Mouse (Mus musculus): ENCODE measurements at regions not wholly inside any gene's neighbourhood (a gene's known extent, or its start where the extent isn't known, plus 50 kb on each side); places are given as distances from the start of the nearest gene placed in this dataset.

DNA sequence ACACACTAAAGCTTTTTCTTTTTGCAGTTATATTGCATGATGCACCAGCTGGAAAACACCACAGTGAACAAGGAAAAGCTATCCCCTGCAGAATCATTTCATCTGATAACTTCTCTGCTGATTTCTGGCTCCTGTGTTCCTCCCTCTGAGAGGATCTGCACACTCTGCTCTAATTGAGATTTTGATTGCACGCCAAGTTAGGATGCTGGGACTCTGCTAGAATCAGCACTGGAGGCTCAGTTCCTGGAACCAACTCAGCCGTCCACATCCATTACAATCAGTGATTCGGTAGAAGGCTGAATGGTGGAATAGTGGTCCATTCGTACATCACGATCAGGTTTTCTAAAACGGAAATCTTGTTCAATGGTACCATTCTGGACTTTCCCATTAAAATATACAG, 434.1 kb downstream of the Tox3 start:
- no peak overlapping the region for H3K4me3 ChIP-seq (ENCODE audit: low read depth, low read length)
- WGBS: 94% methylated on average over 6 of the region's 6 CpGs
- DNase-seq (no peak), ATAC-seq (ENCODE audit: insufficient read depth) (no peak)
- no peaks in the 10 kb centered on the region for H3K4me1 ChIP-seq (ENCODE audit: insufficient read depth)
- no peak overlapping the region for H3K9ac ChIP-seq
- H3K4me2 ChIP-seq: no peak overlapping the region
- H3K9me3 ChIP-seq (ENCODE audit: low read depth, low read length): no peaks in the 10 kb centered on the region
- H3K27me3 ChIP-seq (ENCODE audit: insufficient read depth, low read length): no peaks in the 10 kb centered on the region
- no peak overlapping the region for H3K27ac ChIP-seq (ENCODE audit: low read depth)
- no peaks in the 10 kb centered on the region for H3K36me3 ChIP-seq (ENCODE audit: insufficient read depth)
- no peak for TF ChIP-seq CTCF (IDR thresholded peaks at IDR 0.05; ENCODE audit: low read depth)

DNA sequence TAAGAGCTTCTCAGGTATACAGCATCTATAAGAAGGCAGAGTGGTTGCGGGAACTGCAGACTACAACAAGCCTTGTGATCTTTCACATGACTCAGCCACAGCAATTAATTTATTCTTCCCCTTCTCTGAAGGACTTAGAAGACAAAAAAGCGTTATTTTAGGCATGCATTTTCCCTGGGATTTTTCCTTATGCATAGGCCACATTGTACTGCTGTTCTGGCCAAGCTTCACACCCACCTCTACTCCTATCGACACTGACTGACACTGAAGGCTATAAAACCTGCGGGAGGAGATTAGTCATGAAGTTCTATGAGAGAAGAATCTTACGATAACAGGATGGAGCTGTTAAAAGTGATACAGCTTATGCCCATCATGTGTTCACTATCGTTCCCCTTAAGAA, 441.9 kb downstream of the Tox3 start:
- H3K4me2 ChIP-seq: no peak overlapping the region
- no peaks in the 10 kb centered on the region for H3K36me3 ChIP-seq (ENCODE audit: insufficient read depth)
- H3K4me1 ChIP-seq (ENCODE audit: insufficient read depth): no peaks in the 10 kb centered on the region
- WGBS: 80% methylated on average over 6 of the region's 6 CpGs
- ATAC-seq (ENCODE audit: insufficient read depth) (no peak), DNase-seq (no peak)
- no peak for TF ChIP-seq CTCF (IDR thresholded peaks at IDR 0.05; ENCODE audit: low read depth)
- H3K27me3 ChIP-seq (ENCODE audit: insufficient read depth, low read length): no peaks in the 10 kb centered on the region
- no peak overlapping the region for H3K27ac ChIP-seq (ENCODE audit: low read depth)
- H3K4me3 ChIP-seq (ENCODE audit: low read depth, low read length): no peak overlapping the region
- H3K9me3 ChIP-seq (ENCODE audit: low read depth, low read length): no peaks in the 10 kb centered on the region
- no peak overlapping the region for H3K9ac ChIP-seq

DNA sequence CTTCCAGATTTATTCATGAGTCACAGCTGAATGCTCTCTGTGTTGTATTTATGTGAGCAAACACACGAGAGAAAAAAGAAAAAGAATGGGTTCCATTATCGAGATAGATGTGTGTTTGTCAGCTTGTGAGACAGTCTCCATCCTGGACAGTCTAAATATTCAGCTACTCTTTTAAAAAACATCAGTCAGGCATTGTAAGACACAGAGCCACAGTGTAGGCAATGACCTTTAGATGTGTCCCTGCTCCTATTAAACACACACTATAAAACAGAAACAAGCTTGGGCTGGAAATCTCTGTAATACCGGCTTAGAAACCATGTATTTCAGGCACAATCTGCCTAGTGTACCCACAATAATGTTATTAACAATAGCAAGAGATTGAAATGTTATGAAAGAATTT, 442.6 kb downstream of the Tox3 start:
- 65% methylated on average over 3 of the region's 3 CpGs for WGBS
- DNase-seq (no peak), ATAC-seq (ENCODE audit: insufficient read depth) (no peak)
- Histone ChIP-seq H3K4me3 (ENCODE audit: low read depth, low read length) (no peak overlapping the region), H3K9me3 (ENCODE audit: low read depth, low read length) (no peaks in the 10 kb centered on the region), H3K36me3 (ENCODE audit: insufficient read depth) (no peaks in the 10 kb centered on the region), H3K9ac (no peak overlapping the region), H3K27ac (ENCODE audit: low read depth) (no peak overlapping the region), H3K4me1 (ENCODE audit: insufficient read depth) (no peaks in the 10 kb centered on the region), H3K27me3 (ENCODE audit: insufficient read depth, low read length) (no peaks in the 10 kb centered on the region), H3K4me2 (no peak overlapping the region)
- no peak for TF ChIP-seq CTCF (IDR thresholded peaks at IDR 0.05; ENCODE audit: low read depth)

- 83% methylated on average over 1 of the region's 1 CpGs for WGBS
- no peaks in the 10 kb centered on the region for H3K36me3 ChIP-seq (ENCODE audit: insufficient read depth)
- H3K9ac ChIP-seq: no peak overlapping the region
- H3K4me3 ChIP-seq (ENCODE audit: low read depth, low read length): no peak overlapping the region
- no peaks in the 10 kb centered on the region for H3K9me3 ChIP-seq (ENCODE audit: low read depth, low read length)
- no peak for TF ChIP-seq CTCF (IDR thresholded peaks at IDR 0.05; ENCODE audit: low read depth)
- H3K27ac ChIP-seq (ENCODE audit: low read depth): no peak overlapping the region
- no peaks in the 10 kb centered on the region for H3K4me1 ChIP-seq (ENCODE audit: insufficient read depth)
- H3K27me3 ChIP-seq (ENCODE audit: insufficient read depth, low read length): no peaks in the 10 kb centered on the region
- no peak for DNase-seq
- ATAC-seq (ENCODE audit: insufficient read depth): no peak
- no peak overlapping the region for H3K4me2 ChIP-seq
These were observed 444.8 kb downstream of the Tox3 start for GRCm38 (mm10) chr8:89903346-89903745.

GRCm38 (mm10) chr8:89872768-89873167, 475.4 kb downstream of the Tox3 start:
- DNase-seq (no peak), ATAC-seq (ENCODE audit: insufficient read depth) (no peak)
- H3K9me3 ChIP-seq (ENCODE audit: low read depth, low read length): no peaks in the 10 kb centered on the region
- no peak overlapping the region for H3K27ac ChIP-seq (ENCODE audit: low read depth)
- no peak for TF ChIP-seq CTCF (IDR thresholded peaks at IDR 0.05; ENCODE audit: low read depth)
- no peaks in the 10 kb centered on the region for H3K27me3 ChIP-seq (ENCODE audit: insufficient read depth, low read length)
- H3K4me2 ChIP-seq: no peak overlapping the region
- 74% methylated on average over 5 of the region's 5 CpGs for WGBS
- no peaks in the 10 kb centered on the region for H3K4me1 ChIP-seq (ENCODE audit: insufficient read depth)
- no peaks in the 10 kb centered on the region for H3K36me3 ChIP-seq (ENCODE audit: insufficient read depth)
- H3K9ac ChIP-seq: no peak overlapping the region
- H3K4me3 ChIP-seq (ENCODE audit: low read depth, low read length): no peak overlapping the region

- DNase-seq: no peak
- no peaks in the 10 kb centered on the region for H3K4me1 ChIP-seq (ENCODE audit: insufficient read depth)
- 56% methylated on average over 5 of the region's 5 CpGs for WGBS
- H3K4me3 ChIP-seq (ENCODE audit: low read depth, low read length): no peak overlapping the region
- no peak overlapping the region for H3K9ac ChIP-seq
- no peaks in the 10 kb centered on the region for H3K27me3 ChIP-seq (ENCODE audit: insufficient read depth, low read length)
- ATAC-seq (ENCODE audit: insufficient read depth): no peak
- H3K36me3 ChIP-seq (ENCODE audit: insufficient read depth): no peaks in the 10 kb centered on the region
- no peak overlapping the region for H3K4me2 ChIP-seq
- H3K9me3 ChIP-seq (ENCODE audit: low read depth, low read length): no peaks in the 10 kb centered on the region
- no peak overlapping the region for H3K27ac ChIP-seq (ENCODE audit: low read depth)
- no peak for TF ChIP-seq CTCF (IDR thresholded peaks at IDR 0.05; ENCODE audit: low read depth)
These were observed 476.2 kb downstream of the Tox3 start for GRCm38 (mm10) chr8:89871966-89872365.

- DNase-seq (no peak), ATAC-seq (ENCODE audit: insufficient read depth) (no peak)
- Histone ChIP-seq H3K27me3 (ENCODE audit: insufficient read depth, low read length) (no peaks in the 10 kb centered on the region), H3K4me1 (ENCODE audit: insufficient read depth) (no peaks in the 10 kb centered on the region), H3K9ac (no peak overlapping the region), H3K4me2 (no peak overlapping the region), H3K4me3 (ENCODE audit: low read depth, low read length) (no peak overlapping the region), H3K36me3 (ENCODE audit: insufficient read depth) (no peaks in the 10 kb centered on the region), H3K9me3 (ENCODE audit: low read depth, low read length) (no peaks in the 10 kb centered on the region), H3K27ac (ENCODE audit: low read depth) (no peak overlapping the region)
- WGBS: 95% methylated on average over 3 of the region's 3 CpGs
- TF ChIP-seq CTCF (IDR thresholded peaks at IDR 0.05; ENCODE audit: low read depth): no peak
These were observed 488.3 kb downstream of the Tox3 start for GRCm38 (mm10) chr8:89859813-89860212.

DNA sequence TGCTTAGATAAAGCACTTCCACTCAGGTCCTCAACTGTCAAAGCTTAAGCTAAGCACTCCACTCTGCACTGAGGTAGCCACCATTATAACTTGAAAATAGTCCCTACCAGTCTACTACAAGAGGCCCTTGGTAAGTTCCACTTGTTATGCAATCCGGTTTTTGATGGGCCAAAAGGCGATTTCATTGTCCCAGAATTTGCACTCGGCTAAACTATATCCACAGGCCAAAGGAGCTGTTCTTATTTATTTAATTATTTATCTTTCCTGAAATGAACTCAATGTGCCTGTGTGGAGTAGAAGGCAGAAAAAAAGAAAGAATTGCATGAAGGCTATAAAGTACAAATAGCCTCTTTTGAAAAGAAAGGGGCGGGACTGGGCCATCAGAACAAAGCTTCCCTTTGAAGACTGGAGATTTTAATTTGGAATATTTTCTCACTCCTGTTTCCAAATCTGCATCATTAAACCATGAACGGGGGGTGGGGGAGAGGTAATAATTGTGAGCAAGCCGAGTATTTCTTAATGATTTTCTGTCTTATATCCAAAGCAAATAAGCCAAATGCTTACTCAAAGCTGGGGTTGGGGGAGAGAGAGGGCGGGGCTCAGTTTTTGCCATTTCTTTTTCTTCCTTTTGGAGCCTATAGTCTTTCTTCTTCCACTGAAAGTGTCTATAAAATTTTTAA, 489.3 kb downstream of the Tox3 start:
- Histone ChIP-seq H3K36me3 (ENCODE audit: insufficient read depth) (no peaks in the 10 kb centered on the region), H3K4me1 (ENCODE audit: insufficient read depth) (no peaks in the 10 kb centered on the region), H3K4me2 (no peak overlapping the region), H3K27ac (ENCODE audit: low read depth) (no peak overlapping the region), H3K9me3 (ENCODE audit: low read depth, low read length) (no peaks in the 10 kb centered on the region), H3K9ac (no peak overlapping the region), H3K27me3 (ENCODE audit: insufficient read depth, low read length) (no peaks in the 10 kb centered on the region), H3K4me3 (ENCODE audit: low read depth, low read length) (no peak overlapping the region)
- no peak for ATAC-seq (ENCODE audit: insufficient read depth)
- TF ChIP-seq CTCF (IDR thresholded peaks at IDR 0.05; ENCODE audit: low read depth): no peak
- DNase-seq: no peak
- 86% methylated on average over 7 of the region's 7 CpGs for WGBS
